Mouse (Mus musculus): ENCODE measurements around the gene Fam172a.

Fam172a gene

GRCm38 (mm10) chr13:77959493-77960272 is 257.9 kb downstream of the Fam172a start:
- no peak for DNase-seq (ENCODE audit: low read depth)

DNA sequence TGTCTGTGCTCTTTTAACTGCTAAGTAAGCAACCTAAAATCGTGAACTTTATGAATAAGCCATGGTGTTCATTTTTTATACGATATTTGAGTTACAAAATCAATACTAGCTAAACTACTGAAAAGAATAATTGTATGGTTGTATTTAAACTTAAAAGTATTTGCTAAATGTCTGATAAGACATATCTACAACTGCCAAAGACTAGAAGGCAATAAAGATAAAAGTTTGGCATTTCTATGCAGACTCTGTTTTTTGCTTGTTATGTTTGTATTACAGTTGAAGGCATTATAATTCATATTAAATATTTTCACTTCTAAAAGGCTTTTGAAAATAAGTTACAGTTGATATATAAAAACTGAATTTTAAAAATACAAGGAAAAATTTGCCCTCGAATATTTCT is 274.4 kb downstream of the Fam172a start:
- no peak for DNase-seq (ENCODE audit: low read depth)

DNA sequence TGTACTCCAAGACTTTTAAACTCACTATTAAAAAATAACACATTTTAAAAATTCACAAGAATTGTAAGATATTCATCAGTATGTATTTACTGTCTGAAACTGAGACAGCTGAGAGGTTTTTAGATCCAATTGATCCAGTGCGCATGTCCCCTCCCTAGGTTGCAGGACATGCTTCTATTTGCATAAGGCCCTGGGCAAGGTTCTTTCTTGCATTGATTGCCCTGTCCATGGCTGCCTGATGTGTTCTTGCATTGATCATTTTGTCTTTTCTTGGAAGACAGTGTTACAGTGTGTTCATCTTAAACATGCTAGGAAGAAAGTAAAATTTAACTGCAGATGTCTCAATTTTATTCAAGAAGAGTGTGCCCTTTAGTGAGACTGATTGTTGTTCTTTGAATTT is 275.3 kb downstream of the Fam172a start:
- no peak for DNase-seq (ENCODE audit: low read depth)

DNA sequence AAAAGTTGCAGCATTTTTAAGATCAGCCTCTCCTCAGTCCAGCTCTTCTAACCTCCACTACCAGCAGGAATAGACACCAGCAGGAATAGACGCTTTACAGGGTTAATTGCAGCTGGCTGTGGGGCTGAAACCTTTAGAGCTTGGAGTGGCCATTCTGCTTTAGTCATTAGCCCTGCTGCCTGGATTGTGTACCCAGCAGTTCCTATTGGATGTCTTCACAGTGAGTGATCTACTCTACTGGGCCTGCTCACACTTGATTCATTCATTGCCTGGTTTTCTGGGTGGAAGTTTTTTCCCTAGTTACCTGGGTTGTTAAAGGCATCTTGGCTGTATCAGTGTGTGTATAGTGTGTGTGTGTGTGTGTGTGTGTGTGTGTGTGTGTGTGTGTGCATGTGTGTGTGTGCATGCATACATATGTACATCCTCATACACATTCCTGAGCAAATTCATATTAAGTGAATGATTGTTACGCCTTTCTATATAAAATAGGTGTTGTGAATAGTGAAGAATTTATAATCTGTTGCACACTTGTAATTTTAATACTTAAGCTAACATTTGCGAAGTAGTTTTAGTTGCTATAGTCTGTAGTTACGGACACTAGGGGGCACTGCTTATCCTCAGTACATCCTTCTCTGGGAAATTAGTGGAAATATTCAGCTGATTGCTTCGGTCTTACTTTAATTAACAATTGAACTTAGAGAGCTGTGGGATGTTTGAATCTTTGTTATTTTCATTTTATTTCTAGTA is 280.4 kb downstream of the Fam172a start:
- peak; percentile 63 for DNase-seq (ENCODE audit: low read depth)

DNA sequence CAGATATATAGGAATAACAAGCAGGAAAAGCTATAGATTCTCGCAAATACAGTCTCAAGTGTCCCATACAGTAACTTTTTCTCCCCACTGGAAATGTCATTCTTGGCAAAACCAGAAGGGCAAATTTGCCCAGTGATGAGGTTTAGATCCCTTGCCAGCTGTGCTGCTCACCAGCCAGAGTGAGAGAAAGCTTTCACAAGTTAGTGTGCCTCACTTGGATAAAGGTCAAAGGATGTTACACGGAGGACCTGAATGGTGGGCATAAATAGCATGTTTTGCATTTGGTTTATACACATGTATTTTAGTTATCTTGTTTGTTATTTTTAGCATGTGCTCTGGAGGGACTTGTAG is 281.0 kb downstream of the Fam172a start:
- DNase-seq (ENCODE audit: low read depth), result no peak

GRCm38 (mm10) chr13:77991189-77991886 is 289.5 kb downstream of the Fam172a start:
- peak; percentile 54 for DNase-seq (ENCODE audit: low read depth)

DNA sequence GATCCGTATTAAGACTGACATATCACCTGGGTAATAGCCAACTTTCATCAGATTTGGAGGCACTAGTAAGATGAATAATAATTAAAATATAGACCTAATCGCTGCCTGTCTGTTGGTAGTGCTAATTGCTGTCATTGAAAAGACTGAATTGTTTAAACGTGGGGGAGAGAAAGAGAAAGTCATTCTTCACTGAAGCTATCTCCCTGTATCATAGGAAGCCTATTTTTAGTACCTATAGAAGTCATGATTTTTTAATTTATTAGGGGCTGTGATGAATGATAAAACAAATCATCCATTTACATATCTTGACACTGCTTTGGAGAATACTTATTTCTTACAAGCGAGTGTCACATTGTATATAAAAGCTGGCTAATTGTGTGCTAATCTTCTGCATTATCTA is 302.8 kb downstream of the Fam172a start:
- no peak for DNase-seq (ENCODE audit: low read depth)

DNA sequence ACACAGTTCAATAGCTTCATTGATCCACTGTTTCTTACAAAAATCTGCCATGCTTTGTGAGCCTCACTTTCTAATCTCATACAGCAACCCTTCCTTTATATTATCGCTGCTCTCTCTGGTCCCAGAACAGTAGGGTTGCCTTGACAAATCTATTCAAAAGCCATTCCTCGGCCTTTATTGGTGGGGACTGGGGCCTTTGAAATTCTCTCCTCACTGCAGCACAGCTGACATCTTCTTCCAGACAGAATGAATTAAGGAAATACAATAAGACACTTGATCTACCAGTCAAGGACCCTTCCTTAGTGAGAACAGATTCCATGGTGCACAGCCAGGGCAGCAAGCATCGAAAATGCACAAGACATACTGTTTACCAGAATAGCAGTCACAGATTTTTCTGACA is 303.5 kb downstream of the Fam172a start:
- no peak for DNase-seq (ENCODE audit: low read depth)

DNA sequence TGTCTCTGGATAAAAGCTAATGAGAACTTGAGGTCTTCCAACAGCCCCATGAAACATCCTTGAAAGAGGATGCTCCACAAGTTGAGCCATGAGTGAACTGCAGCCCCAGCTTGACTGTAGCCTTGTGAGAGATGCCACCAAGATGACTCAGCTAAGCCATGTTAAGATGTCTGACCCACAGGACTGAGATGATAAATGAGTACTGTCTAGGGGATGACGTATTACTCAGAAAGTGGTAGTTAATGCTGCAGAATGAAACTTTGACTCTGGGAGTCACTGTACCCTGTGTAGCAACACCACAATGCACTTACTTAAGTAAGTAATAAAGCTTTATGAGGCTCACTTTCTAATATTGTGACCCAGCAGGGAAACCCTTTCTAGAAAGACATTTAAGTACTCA is 308.3 kb downstream of the Fam172a start:
- peak; percentile 26 for DNase-seq (ENCODE audit: low read depth)

DNA sequence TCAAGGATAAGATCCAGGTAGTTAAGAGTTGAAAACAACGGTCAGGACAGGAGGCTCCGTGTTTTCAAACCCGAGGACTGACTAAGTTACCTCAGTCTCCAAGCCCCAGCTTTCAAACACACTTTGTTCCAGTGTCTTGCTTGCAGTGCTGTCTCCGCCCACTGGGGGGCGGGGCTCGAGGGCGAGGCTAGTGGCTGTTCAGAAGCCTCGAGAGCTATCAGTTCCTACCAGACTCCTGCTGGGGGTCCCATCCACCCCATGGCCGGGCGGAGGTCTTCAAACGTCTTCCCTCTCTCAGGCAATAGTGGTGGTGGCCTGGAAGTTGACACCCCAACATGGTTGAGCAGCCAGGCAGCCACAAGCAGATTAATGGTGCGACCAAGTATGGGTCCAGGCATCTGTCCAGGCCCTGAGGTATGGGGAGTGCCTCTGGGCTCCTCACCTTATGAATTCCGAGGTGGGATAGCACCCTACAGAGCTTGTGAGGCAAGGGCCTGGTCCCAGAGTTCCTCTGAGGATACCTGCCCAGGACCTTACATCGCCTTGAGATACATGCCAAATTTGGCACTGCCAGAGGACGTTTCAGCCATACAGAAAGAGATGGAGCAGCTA is 323.0 kb downstream of the Fam172a start, which contains the start of gene Pou5f2:
Gene Pou5f2, plus strand, starts transcription at position 220 of the 612 bp plus-strand sequence.
- no peak for DNase-seq (ENCODE audit: low read depth)

- no peak for DNase-seq (ENCODE audit: low read depth)
These were observed 331.0 kb downstream of the Fam172a start for GRCm38 (mm10) chr13:78032821-78033220.

DNA sequence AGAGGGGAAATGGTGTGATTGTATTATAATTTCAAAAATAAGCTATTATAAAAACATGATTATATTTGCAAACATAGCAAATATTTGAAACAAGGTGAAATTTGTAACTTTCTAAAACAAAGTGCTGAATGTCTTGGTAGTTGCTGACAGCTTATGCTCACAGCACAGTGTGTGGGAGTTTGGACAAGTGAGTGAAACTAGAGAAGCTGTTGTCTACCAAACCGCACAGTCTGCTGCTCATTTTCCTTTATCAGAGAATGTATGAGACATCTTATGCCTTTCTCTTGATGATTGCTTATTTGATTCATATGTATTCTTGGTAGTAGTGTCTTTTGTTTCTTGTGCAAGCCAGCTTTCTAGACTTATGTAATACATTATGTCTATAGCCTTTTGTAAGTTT is 335.4 kb downstream of the Fam172a start:
- no peak for DNase-seq (ENCODE audit: low read depth)

DNA sequence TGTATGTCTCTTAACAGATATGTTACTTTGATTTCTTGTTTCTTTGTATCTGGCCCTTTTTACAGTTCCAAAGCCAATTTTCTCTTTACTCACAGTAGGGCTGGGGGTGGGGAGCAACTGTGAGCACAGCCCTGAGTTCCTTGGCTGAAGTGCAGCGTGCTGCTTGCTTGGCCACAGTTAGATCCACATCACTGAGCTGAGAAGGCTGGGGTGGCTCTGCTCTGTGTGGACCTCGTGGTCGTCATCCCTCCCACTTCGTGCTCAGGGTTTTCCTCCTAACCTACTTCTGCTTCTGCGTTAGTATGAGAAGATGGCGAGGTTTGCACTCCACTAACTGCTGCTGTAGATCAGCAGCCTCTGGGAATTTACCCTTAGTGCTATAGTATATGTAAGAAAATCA is 341.4 kb downstream of the Fam172a start:
- no peak for DNase-seq (ENCODE audit: low read depth)

- DNase-seq (ENCODE audit: low read depth), result no peak
These were observed 343.3 kb downstream of the Fam172a start for GRCm38 (mm10) chr13:78045116-78045515.

DNA sequence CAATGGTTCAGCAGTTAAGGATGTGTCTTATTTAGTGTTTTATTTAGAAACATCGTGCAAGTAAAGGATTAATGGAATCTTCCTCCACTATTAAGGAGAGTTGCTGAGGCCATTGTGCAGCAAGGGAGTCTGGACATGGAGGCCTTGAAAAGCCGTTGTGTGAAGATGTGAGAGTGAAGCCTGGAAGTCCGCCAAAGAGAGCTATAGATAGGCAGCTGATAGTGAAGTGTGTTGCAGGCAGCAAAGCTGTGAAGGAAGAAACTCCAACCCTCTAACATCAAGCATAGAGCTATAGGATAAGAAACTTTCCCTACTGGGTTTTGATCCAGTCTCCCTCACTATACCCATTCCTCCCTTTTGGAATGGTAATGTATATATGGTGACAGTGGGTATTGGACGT is 385.9 kb downstream of the Fam172a start:
- no peak for DNase-seq (ENCODE audit: low read depth)

GRCm38 (mm10) chr13:78090701-78091100 is 388.9 kb downstream of the Fam172a start:
- DNase-seq (ENCODE audit: low read depth), result no peak

DNA sequence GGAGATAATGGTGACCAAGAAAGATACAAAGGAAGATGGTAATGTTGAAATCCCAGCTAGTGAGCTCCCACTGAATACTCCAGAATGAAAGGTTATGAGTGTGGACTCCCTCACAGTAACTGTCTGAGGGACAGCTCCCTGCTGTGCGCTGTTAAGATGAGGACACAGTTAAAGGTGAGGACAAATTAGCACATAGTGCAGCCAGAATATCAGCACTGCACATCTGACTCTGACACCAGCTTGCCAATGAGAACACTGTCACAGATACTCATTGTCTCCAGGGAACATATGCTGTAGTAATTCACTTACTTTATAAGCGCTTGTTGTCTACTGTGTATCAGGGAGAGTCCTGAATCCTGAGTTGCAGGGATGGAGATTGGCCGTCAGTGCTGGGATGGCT is 390.1 kb downstream of the Fam172a start:
- DNase-seq (ENCODE audit: low read depth), result no peak

DNA sequence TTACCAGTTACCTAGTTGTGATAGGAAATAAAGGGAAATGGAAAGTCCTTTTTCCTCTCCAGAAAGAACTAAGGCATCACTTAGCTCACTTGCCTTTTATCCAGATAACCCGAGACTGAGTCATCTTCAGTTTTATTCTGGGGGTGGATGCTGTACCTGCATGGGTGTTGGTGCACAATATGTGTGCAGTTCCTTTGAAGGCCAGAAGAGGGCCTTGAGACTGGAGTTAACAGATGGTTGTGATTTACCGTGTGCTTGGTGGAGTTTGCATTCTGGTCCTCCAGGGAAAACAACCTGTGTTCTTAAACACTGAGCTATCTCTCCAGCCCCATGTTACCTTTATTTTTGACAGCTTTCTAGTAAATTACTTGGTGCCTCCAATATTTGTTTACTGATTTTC is 392.5 kb downstream of the Fam172a start:
- DNase-seq (ENCODE audit: low read depth), result no peak

DNA sequence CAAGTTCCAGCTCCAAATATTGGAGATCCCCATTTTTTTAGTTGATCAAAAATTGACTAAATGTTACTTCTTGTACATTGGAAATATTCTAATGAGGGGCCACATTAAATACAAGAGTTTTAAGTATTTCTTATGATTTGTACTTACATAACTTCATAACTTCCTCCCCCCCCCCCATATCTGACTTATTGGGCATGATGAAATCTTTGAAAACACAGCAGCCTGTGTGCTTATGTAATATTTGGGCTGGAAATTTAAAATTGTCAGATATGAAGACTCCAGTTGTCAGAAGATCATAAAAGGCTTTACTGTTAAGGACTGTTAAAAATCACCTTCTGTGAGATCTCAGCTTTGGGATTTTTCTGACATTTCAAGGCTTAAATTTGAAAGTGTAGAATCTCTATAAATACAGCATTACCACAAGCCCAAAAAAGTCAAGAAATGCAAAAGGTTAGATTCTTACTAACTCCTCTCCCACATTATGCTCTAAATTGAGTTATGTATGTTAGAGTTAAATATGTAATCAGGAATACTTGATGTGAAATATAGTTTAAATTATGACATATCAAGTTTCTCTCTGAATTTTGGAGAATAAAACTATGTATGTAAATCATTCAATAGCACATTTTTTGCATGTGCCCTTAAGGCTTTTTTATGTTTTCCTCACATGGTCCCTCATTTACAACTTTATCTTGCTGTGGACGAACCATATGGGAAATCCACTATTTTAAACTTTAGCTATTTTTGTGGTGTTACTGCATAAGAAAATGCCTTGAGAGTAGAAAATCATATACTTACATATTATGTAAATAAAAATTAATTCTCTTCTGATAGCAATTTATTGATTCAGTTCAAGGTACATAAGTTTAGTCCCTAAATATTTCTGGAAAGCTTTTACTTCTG is 393.5 kb downstream of the Fam172a start:
- peak; percentile 53 for DNase-seq (ENCODE audit: low read depth)

DNA sequence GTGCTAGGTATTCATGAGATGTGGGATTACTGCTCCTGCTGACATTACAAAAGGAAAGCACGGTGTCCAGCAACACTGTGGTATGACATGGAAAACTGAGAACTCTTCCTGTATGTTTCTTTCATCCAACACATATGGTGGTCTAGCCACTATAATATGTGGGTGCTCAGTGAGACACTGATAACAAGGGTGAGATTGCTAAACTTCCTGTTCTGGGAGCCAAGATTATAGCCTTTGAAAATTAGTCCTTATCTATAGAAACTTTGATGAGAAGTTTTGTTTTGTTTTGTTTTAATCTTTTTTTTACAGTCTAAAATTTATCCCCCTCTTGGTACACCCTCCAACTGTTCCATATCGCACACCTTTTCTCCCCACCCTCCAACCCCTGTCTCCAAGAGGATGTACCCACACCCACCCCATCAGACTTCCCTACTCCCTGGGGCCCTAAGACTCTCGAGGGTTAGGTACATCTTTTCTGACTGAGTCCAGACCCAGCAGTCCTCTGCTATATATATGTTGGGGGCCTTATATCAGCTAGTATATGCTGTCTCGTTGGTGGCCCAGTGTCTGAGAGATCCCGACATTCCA is 397.1 kb downstream of the Fam172a start:
- DNase-seq (ENCODE audit: low read depth), result peak; percentile 56
